Mouse (Mus musculus): Measurements from ENCODE around the gene Dbp. TPM values are rescaled to one million over a fixed set of nuclear protein-coding genes. Genes with fewer than 3 reads are reported as not detected.

The Dbp gene
- polyA plus RNA-seq, 1 experiment, result 5.6 TPM

DNA sequence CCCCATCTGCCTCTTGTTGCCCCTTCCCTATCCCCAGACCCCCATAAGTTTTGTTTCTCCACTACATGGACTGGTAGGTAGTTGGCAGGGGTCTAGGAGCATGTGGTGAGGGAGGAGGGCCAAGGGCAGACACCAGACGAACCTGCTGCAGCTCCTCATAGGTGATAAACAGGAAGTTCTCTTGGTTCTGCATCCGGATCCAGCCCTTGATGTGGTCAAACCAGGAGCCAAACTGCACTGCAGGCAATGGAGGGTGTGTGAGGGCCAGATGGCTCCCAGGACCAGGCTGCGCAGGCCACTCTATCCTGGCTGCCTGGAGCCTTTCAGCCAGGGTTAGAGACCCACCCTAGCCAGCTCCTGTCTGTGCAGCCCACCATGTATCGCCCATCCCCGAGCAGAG, 28.6 kb downstream of the Dbp start:
- Histone ChIP-seq H3K36me3 (ENCODE audit: control insufficient read depth, insufficient read depth) (no peaks in the 10 kb centered on the region), H3K79me3 (ENCODE audit: low read depth) (no peaks in the 10 kb centered on the region), H3K4me3 (ENCODE audit: insufficient read depth, poor library complexity, severe bottlenecking) (no peak overlapping the region), H3K79me2 (ENCODE audit: control insufficient read depth, insufficient read depth) (no peaks in the 10 kb centered on the region), H3K27me3 (ENCODE audit: control insufficient read depth, insufficient read depth, insufficient read length) (no peaks in the 10 kb centered on the region), H3ac (ENCODE audit: control insufficient read depth, insufficient read length, low read depth) (no peak overlapping the region)
- TF ChIP-seq MYOG (IDR thresholded peaks at IDR 0.05; ENCODE audit: control insufficient read depth, extremely low read depth, insufficient read length), result no peak

DNA sequence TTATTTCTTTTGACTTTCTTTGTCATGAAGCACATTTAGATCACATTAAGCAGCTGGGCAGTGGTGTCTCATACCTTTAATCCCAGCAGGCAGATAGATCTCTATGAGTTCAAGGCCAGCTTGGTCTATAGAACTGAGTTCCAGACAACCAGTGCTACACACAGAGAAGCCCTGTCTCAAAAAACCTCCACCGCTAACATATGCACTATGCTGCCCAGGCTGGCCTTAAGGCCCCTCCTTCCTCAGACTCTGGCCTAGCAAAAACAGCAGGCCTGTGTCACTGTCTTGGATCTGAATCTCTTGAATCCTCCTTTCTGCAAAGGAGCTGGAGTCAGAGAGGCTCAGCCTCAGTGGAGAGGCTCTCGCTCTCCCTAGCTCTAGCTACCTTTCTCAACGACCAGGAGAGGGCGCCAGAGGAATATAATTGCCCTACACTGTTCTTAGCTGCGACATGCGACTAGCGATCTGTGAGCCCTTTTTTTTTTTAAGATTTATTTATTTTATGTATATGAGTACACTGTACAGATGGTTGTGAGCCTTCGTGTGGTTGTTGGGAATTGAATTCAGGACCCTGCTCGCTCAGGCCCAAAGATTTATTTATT, 34.4 kb downstream of the Dbp start:
- no peak overlapping the region for H3ac ChIP-seq (ENCODE audit: control insufficient read depth, insufficient read length, low read depth)
- H3K79me3 ChIP-seq (ENCODE audit: low read depth), result no peaks in the 10 kb centered on the region
- no peak overlapping the region for H3K4me3 ChIP-seq (ENCODE audit: insufficient read depth, poor library complexity, severe bottlenecking)
- H3K27me3 ChIP-seq (ENCODE audit: control insufficient read depth, insufficient read depth, insufficient read length), result no peaks in the 10 kb centered on the region
- no peaks in the 10 kb centered on the region for H3K36me3 ChIP-seq (ENCODE audit: control insufficient read depth, insufficient read depth)
- TF ChIP-seq FOSL1 (IDR thresholded peaks at IDR 0.05; ENCODE audit: insufficient read depth, low read length, poor library complexity, severe bottlenecking), result no peak
- H3K79me2 ChIP-seq (ENCODE audit: control insufficient read depth, insufficient read depth), result no peaks in the 10 kb centered on the region

DNA sequence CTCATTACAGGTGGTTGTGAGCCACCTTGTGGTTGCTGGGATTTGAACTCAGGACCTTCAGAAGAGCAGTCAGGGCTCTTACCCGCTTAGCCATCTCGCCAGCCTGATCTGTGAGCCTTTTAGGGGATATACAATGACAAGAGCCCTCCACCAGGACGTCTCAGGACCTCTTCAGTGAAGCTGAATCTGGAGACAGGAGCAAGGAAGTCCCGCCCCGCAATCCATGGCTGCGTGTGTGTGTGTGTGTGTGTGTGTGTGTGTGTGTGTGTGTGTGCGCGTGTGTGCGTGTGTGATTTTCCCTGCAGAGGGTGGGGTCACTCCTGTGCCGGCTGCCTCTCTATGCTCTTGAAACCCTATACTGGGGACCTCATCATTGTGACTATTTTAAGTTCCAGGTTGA, 34.9 kb downstream of the Dbp start:
- no peaks in the 10 kb centered on the region for H3K27me3 ChIP-seq (ENCODE audit: control insufficient read depth, insufficient read depth, insufficient read length)
- no peak for TF ChIP-seq MYOG (IDR thresholded peaks at IDR 0.05; ENCODE audit: control insufficient read depth, extremely low read depth, insufficient read length)
- TF ChIP-seq MYOD1 (IDR thresholded peaks at IDR 0.05; ENCODE audit: control insufficient read depth, insufficient read length, low read depth), result no peak
- TF ChIP-seq MAX (IDR thresholded peaks at IDR 0.05), result no peak
- no peak for TF ChIP-seq FOSL1 (IDR thresholded peaks at IDR 0.05; ENCODE audit: insufficient read depth, low read length, poor library complexity, severe bottlenecking)
- TF ChIP-seq CTCF (IDR thresholded peaks at IDR 0.05; ENCODE audit: control insufficient read depth, insufficient read depth, insufficient read length), result no peak
- no peak for TF ChIP-seq USF1 (IDR thresholded peaks at IDR 0.05; ENCODE audit: low read depth)
- no peak for TF ChIP-seq CEBPB (IDR thresholded peaks at IDR 0.05; ENCODE audit: low read depth)
- H3K79me3 ChIP-seq (ENCODE audit: low read depth), result no peaks in the 10 kb centered on the region
- H3ac ChIP-seq (ENCODE audit: control insufficient read depth, insufficient read length, low read depth), result no peak overlapping the region
- no peaks in the 10 kb centered on the region for H3K79me2 ChIP-seq (ENCODE audit: control insufficient read depth, insufficient read depth)
- H3K4me3 ChIP-seq (ENCODE audit: insufficient read depth, poor library complexity, severe bottlenecking), result no peak overlapping the region
- no peaks in the 10 kb centered on the region for H3K36me3 ChIP-seq (ENCODE audit: control insufficient read depth, insufficient read depth)

DNA sequence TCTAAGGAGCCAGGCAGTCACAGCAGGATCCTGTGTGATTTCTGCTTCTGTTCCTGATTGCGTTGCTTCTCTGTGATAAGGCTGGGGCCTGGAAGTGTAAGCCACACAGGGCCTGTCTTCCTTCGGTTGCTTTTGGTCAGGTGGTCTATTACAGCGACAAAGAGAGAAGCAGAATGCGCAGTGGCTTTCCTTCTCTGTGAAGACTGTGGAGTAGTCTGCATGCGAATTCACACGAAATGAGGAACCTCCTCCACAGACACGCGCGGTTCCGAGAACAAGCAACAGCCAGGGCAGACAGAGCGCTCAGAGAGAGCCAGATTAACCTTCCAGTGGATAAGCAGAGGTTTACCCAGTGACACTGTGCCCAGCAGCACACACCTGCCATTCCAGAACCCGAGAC, 36.4 kb downstream of the Dbp start:
- no peak overlapping the region for H3K4me3 ChIP-seq (ENCODE audit: insufficient read depth, poor library complexity, severe bottlenecking)
- H3K79me2 ChIP-seq (ENCODE audit: control insufficient read depth, insufficient read depth), result no peaks in the 10 kb centered on the region
- no peaks in the 10 kb centered on the region for H3K27me3 ChIP-seq (ENCODE audit: control insufficient read depth, insufficient read depth, insufficient read length)
- H3K79me3 ChIP-seq (ENCODE audit: low read depth), result no peaks in the 10 kb centered on the region
- H3K36me3 ChIP-seq (ENCODE audit: control insufficient read depth, insufficient read depth), result no peaks in the 10 kb centered on the region
- no peak overlapping the region for H3ac ChIP-seq (ENCODE audit: control insufficient read depth, insufficient read length, low read depth)
- no peak for TF ChIP-seq MAX (IDR thresholded peaks at IDR 0.05)
- no peak for TF ChIP-seq CTCF (IDR thresholded peaks at IDR 0.05; ENCODE audit: control insufficient read depth, insufficient read depth, insufficient read length)
- TF ChIP-seq MYOD1 (IDR thresholded peaks at IDR 0.05; ENCODE audit: control insufficient read depth, insufficient read length, low read depth), result no peak
- no peak for TF ChIP-seq MYOG (IDR thresholded peaks at IDR 0.05; ENCODE audit: control insufficient read depth, extremely low read depth, insufficient read length)
- TF ChIP-seq CEBPB (IDR thresholded peaks at IDR 0.05; ENCODE audit: low read depth), result no peak
- TF ChIP-seq FOSL1 (IDR thresholded peaks at IDR 0.05; ENCODE audit: insufficient read depth, low read length, poor library complexity, severe bottlenecking), result no peak
- no peak for TF ChIP-seq USF1 (IDR thresholded peaks at IDR 0.05; ENCODE audit: low read depth)

DNA sequence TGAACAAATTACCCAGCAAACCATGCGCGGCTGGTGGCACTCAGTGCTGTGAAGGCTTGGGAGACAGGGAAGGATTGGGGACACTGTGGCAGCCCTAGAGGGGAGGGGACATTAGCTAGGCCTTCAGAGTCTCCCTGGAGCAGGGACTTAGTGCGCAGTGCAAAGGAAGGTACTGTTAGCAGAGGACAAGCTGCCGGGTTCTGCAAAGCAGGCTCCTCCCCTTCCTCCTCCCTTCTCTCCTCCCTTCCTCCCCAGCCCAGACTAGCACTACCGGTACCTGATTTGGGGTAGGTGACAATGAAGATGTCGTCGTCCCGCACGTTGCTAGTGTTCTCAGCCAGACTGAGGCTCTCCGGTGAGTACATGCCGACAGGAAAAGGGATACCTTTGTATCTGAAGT, 36.9 kb downstream of the Dbp start:
- no peaks in the 10 kb centered on the region for H3K36me3 ChIP-seq (ENCODE audit: control insufficient read depth, insufficient read depth)
- TF ChIP-seq CEBPB (IDR thresholded peaks at IDR 0.05; ENCODE audit: low read depth) (no peak), CTCF (IDR thresholded peaks at IDR 0.05; ENCODE audit: control insufficient read depth, insufficient read depth, insufficient read length) (no peak), MYOD1 (IDR thresholded peaks at IDR 0.05; ENCODE audit: control insufficient read depth, insufficient read length, low read depth) (no peak), FOSL1 (IDR thresholded peaks at IDR 0.05; ENCODE audit: insufficient read depth, low read length, poor library complexity, severe bottlenecking) (no peak)
- no peak overlapping the region for H3ac ChIP-seq (ENCODE audit: control insufficient read depth, insufficient read length, low read depth)
- H3K79me3 ChIP-seq (ENCODE audit: low read depth), result no peaks in the 10 kb centered on the region
- H3K4me3 ChIP-seq (ENCODE audit: insufficient read depth, poor library complexity, severe bottlenecking), result no peak overlapping the region
- H3K27me3 ChIP-seq (ENCODE audit: control insufficient read depth, insufficient read depth, insufficient read length), result no peaks in the 10 kb centered on the region
- no peaks in the 10 kb centered on the region for H3K79me2 ChIP-seq (ENCODE audit: control insufficient read depth, insufficient read depth)

DNA sequence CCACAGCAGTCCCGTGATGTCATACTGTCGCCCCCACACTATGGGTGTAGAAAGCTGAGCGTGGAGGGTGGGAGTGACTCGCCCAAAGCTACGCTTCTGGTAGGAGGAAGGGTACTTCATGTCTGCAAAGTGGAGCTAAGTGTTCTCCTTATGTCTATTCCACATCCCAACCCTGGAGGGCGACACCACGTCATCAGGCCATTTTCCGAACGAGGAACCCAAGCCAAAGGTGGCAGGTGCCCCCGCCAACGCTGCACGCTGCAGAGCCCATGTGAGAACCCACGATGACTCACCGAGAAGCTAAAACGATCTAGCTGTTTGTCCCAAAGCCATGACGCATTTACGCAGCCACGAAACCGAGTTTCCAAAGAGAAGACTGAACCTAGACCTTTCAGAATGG, 37.5 kb downstream of the Dbp start:
- no peaks in the 10 kb centered on the region for H3K27me3 ChIP-seq (ENCODE audit: control insufficient read depth, insufficient read depth, insufficient read length)
- TF ChIP-seq FOSL1 (IDR thresholded peaks at IDR 0.05; ENCODE audit: insufficient read depth, low read length, poor library complexity, severe bottlenecking) (peak; percentile 39), CTCF (IDR thresholded peaks at IDR 0.05; ENCODE audit: control insufficient read depth, insufficient read depth, insufficient read length) (peak; percentile 38), MAX (IDR thresholded peaks at IDR 0.05) (peak; percentile 62), MYOG (IDR thresholded peaks at IDR 0.05; ENCODE audit: control insufficient read depth, extremely low read depth, insufficient read length) (no peak), USF1 (IDR thresholded peaks at IDR 0.05; ENCODE audit: low read depth) (no peak), CEBPB (IDR thresholded peaks at IDR 0.05; ENCODE audit: low read depth) (no peak), MYOD1 (IDR thresholded peaks at IDR 0.05; ENCODE audit: control insufficient read depth, insufficient read length, low read depth) (peak; percentile 68)
- H3ac ChIP-seq (ENCODE audit: control insufficient read depth, insufficient read length, low read depth), result no peak overlapping the region
- no peak overlapping the region for H3K4me3 ChIP-seq (ENCODE audit: insufficient read depth, poor library complexity, severe bottlenecking)
- no peaks in the 10 kb centered on the region for H3K36me3 ChIP-seq (ENCODE audit: control insufficient read depth, insufficient read depth)
- no peaks in the 10 kb centered on the region for H3K79me3 ChIP-seq (ENCODE audit: low read depth)
- no peaks in the 10 kb centered on the region for H3K79me2 ChIP-seq (ENCODE audit: control insufficient read depth, insufficient read depth)

Measured in C2C12 (cell line).